Mouse (Mus musculus) stomach, postnatal 0 days (tissue): ENCODE measurements around the gene Zscan10.

Experiments
- CTCF ChIP-seq: IDR thresholded peaks from 2 replicates; pipeline ENCODE4 v1.5.1; 2016; ENCODE audit warnings: antibody characterized with exemption, low read depth, mild to moderate bottlenecking, moderate library complexity
- EP300 ChIP-seq: optimal IDR thresholded peaks from 2 replicates; pipeline ENCODE3; 2016; ENCODE audit warnings: antibody characterized with exemption

DNA sequence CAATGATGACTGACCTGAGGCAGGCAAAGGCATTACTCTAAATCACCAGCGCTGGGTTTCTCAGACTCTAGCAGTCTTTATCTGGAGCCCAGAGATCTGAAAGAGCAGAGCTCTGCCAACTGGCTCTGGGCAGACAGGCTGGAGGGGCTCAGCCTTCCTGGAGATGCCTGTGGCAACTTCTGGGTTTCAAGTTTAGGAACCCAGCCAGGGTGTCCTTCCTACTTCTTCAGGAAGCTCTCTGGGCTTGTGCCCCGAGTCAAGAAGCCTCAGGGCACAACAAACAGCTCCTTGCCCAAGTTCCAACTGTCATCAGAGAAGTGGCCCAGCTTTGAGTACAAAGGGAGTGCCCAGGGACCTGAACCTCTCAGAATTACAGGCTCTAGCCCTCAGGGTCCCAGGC is 53.8 kb downstream of the Zscan10 start:
- TF ChIP-seq CTCF (no peak), EP300 (no peak)
